Mouse (Mus musculus): ENCODE results near the gene Ndufaf2. TPM values are rescaled to one million over a fixed set of nuclear protein-coding genes. Genes with fewer than 3 reads are reported as not detected.

Ndufaf2 gene
- polyA plus RNA-seq, 1 experiment from 2014 or later, result 44.7 TPM

DNA sequence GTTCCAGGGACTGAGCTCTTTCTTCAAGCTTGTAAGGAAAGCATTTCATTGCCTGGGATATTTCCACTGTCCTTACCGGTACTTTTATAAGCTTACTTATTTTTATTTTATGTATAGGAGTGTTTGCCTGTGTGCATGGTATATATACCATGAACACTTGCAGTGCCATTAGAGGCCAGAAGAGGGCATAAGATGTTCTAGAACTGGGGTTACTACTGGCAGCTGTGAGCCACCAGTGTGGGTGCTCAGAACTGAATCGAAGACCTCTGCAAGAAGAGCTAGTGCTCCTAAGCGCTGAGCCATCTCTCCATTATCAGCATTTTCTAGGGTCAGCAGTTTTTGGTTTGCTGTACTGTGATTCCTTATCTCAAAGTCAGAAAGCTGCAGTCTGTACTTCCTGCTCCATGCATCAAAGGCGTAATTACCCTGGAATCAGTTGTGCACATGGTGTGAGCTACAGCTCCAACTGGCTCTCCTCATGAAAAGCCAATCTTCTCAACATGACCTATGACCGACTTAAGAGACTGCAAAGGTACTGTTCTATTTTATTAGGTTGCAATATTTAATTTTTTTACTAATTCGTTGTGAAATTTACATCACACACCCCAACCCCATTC lies 175.1 kb downstream of the Ndufaf2 start:
- H3K27ac ChIP-seq, result no peak overlapping the region
- H3K9me3 ChIP-seq (replicated peaks), result no peaks in the 10 kb centered on the region; the same call in 1 of the 2 replicates
- no peaks in the 10 kb centered on the region for H3K27me3 ChIP-seq
- DNase-seq, result no peak
- no peak overlapping the region for H3K9ac ChIP-seq
- no peak overlapping the region for H3K4me3 ChIP-seq (replicated peaks)
- H3K4me1 ChIP-seq (replicated peaks), result no peaks in the 10 kb centered on the region
- ATAC-seq (ENCODE audit: low read depth), result no peak
- 73% methylated on average over 6 of the region's 6 CpGs for WGBS (ENCODE audit: insufficient replicate concordance)
- no peak overlapping the region for H3K4me2 ChIP-seq
- H3K36me3 ChIP-seq, result no peaks in the 10 kb centered on the region

DNA sequence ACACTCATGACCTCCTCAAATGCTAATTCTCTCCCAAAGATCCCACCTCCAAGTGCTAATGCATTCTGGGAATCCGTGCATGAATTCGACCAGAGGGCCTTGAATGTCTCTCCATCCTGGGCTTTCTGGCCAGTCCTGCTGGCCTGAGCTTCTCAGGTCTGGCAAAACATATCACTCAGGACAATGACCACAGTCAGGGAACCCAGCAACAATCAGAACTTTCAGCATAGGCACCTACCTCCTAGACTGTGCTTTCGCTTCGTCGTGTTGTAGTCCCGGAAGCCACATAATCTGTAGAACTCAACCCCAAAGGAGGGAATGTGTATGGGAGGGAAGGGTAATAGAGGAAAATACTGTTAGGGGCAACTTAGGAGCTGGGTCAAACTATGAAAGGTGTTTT lies 179.0 kb downstream of the Ndufaf2 start:
- Histone ChIP-seq H3K27ac (no peak overlapping the region), H3K36me3 (no peaks in the 10 kb centered on the region), H3K27me3 (no peaks in the 10 kb centered on the region), H3K4me2 (no peak overlapping the region), H3K4me1 (replicated peaks) (no peaks in the 10 kb centered on the region), H3K4me3 (replicated peaks) (no peak overlapping the region), H3K9me3 (replicated peaks) (no peaks in the 10 kb centered on the region; the same call in 1 of the 2 replicates), H3K9ac (no peak overlapping the region)
- ATAC-seq (ENCODE audit: low read depth) (no peak), DNase-seq (no peak)
- 81% methylated on average over 6 of the region's 6 CpGs for WGBS (ENCODE audit: insufficient replicate concordance)

DNA sequence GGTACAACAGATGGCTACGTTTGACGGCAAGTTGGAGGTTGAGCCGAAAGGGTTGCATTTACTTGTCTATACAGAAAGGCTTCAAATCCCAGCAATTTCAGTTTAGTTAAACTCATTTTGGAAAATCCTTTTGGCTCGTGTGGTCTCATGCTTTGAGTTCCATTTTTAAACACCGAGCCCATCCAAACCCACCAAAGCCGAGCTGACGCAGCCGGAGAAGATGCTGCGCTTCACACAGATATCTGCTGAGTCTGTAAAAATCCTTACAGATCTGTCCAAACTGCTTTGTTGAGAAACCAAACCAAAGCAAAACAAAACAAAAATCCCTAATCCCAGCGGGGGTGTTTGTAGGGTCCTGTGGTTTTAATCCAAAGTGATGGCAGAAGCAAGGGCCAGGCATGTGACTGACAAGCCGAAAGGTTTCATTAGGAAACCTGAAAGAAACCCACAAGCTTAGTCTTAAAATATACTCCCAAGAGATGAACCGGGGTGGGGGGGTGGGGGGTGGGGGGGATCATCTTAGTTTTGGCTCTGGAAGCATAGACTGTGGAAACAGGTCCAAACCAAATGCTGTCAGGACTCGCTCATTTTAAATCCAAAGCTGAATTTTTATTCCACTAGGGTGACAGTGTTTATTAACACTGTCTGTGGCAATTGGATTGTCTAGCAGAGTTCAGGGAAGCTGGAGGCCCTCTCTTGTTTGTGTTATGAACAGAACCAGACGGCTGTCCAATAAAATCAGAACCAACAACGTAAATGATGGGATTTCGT lies 181.4 kb downstream of the Ndufaf2 start:
- Histone ChIP-seq H3K9ac (no peak overlapping the region), H3K27me3 (no peaks in the 10 kb centered on the region), H3K27ac (no peak overlapping the region), H3K4me3 (replicated peaks) (no peak overlapping the region), H3K9me3 (replicated peaks) (no peaks in the 10 kb centered on the region), H3K36me3 (no peaks in the 10 kb centered on the region), H3K4me2 (no peak overlapping the region), H3K4me1 (replicated peaks) (no peaks in the 10 kb centered on the region)
- 78% methylated on average over 16 of the region's 16 CpGs for WGBS (ENCODE audit: insufficient replicate concordance)
- ATAC-seq (ENCODE audit: low read depth) (no peak), DNase-seq (no peak)

DNA sequence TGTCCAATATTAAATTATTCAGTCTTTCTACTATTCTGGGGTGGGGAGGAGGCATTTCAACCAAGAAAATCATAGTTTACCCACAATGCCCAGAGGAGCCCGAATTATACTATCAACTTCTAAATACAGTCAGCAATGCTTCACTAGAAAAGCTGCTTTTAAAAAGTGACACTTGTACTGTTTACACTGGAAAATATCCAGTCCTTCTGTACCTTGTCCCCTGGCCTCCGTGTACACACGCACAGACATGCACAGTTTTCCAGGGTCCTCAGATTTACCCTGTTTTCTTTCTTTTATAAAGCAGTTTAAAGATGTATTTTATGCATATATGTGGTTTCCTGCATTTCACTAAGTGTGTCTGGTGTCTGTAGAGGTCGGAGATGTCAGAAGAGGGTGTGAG lies 186.0 kb downstream of the Ndufaf2 start:
- 58% methylated on average over 4 of the region's 4 CpGs for WGBS (ENCODE audit: insufficient replicate concordance)
- ATAC-seq (ENCODE audit: low read depth) (no peak), DNase-seq (no peak)
- H3K9me3 ChIP-seq (replicated peaks), result no peaks in the 10 kb centered on the region
- H3K27me3 ChIP-seq, result no peaks in the 10 kb centered on the region
- no peaks in the 10 kb centered on the region for H3K36me3 ChIP-seq
- no peak overlapping the region for H3K9ac ChIP-seq
- no peak overlapping the region for H3K4me3 ChIP-seq (replicated peaks)
- H3K4me2 ChIP-seq, result no peak overlapping the region
- H3K4me1 ChIP-seq (replicated peaks), result no peaks in the 10 kb centered on the region
- no peak overlapping the region for H3K27ac ChIP-seq

DNA sequence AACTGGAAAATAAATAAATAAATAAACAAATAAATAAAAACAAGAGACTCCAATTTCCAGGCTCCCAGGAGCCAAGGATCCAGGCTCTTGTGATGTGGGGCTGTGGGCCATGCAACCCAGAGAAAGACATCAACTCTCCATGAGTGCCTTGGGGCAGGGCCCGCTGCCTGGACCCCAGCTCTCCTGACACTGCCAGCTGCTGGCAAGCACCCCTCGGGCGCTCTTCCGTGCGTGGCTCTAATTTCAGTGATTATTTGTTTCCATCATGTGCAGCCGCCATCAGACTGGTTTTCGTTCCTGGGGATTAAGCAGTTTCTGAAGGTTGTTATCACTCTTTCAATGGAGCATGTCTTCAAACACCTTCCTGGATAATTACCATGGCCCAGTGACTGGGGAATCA lies 186.6 kb downstream of the Ndufaf2 start:
- Histone ChIP-seq H3K4me2 (no peak overlapping the region), H3K36me3 (no peaks in the 10 kb centered on the region), H3K4me3 (replicated peaks) (no peak overlapping the region), H3K4me1 (replicated peaks) (no peaks in the 10 kb centered on the region), H3K27ac (no peak overlapping the region), H3K27me3 (no peaks in the 10 kb centered on the region), H3K9ac (no peak overlapping the region), H3K9me3 (replicated peaks) (no peaks in the 10 kb centered on the region)
- 71% methylated on average over 7 of the region's 7 CpGs for WGBS (ENCODE audit: insufficient replicate concordance)
- DNase-seq (no peak), ATAC-seq (ENCODE audit: low read depth) (no peak)

DNA sequence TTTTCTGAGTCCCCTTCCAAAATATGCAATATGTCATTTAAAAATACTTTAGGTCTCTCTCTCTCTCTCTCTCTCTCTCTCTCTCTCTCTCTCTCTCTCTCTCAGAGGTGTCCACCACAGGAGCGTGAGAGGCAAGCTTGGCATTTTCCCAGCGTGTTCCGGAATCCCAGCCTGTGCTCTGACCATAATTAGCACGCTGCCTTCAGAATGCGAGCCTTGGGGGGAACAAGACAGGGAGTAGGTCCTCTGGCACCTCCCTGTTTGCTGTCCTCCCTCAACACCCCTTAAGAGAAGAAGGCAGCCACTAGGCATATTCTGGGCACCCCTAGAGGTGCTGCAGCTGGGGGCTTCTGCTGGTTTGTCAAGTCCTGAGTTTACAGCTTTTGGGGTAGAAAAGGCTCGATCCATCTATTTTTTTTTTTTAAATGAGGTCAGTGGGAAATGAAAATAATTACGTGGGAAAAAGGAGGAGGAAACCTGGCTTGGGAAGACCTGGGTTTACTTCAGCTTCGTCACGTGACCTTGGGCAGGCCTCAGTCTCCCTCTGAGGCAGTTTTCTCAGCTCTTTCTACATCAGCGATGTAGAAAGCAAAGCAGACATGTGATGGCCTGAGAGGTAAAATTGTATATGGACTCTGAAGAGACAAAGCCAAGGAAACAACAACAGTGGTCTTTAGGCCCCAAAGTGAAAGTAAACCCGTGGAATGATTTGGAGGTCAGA lies 187.8 kb downstream of the Ndufaf2 start:
- Histone ChIP-seq H3K9me3 (replicated peaks) (no peaks in the 10 kb centered on the region), H3K27ac (no peak overlapping the region), H3K27me3 (no peaks in the 10 kb centered on the region), H3K36me3 (no peaks in the 10 kb centered on the region), H3K4me3 (replicated peaks) (no peak overlapping the region), H3K4me1 (replicated peaks) (no peaks in the 10 kb centered on the region), H3K9ac (no peak overlapping the region), H3K4me2 (no peak overlapping the region)
- no peak for DNase-seq
- WGBS (ENCODE audit: insufficient replicate concordance), result 64% methylated on average over 11 of the region's 11 CpGs
- no peak for ATAC-seq (ENCODE audit: low read depth)

DNA sequence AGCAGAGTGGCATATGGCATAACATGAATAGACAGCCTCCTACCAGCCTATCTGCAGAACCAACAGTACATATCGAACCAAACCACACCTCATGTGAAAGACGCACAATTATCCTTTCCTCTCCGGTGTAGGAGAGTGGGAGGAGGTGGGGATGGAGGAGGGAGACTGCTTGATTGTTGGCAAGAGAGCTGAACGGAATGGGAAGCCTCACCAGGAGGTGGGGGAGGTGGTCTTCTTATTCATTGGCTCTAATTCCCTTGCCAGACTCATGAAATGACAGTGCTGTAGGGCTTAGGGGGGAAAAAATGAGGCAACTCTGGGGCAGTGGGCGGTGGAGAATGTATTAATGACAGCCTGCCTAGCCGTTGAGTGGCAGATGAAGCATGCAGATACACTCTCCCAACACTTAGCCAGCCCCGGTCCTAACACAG lies 188.4 kb downstream of the Ndufaf2 start:
- 38% methylated on average over 7 of the region's 7 CpGs for WGBS (ENCODE audit: insufficient replicate concordance)

DNA sequence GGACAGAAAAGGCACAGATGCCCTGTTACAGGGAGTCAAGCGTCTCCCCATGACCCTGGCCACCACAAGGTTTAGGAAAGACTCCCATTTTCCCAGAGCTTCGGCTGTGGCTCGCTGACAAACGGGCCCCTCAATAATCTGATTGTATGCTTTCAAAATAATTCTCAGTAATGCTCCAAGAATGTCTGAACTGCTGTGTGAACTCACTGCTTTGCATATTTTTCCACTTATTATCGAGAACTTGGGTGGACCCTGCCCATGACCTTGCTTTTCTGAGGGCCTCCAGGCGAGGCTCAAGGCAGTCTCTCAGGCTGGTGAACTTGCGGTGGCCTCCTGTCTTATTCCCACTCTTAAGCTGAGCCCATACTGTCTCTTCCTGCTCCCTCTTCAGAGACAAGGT lies 193.8 kb downstream of the Ndufaf2 start:
- no peak for ATAC-seq (ENCODE audit: low read depth)
- H3K9ac ChIP-seq, result no peak overlapping the region
- no peaks in the 10 kb centered on the region for H3K36me3 ChIP-seq
- H3K4me3 ChIP-seq (replicated peaks), result no peak overlapping the region
- H3K4me2 ChIP-seq, result no peak overlapping the region
- 66% methylated on average over 7 of the region's 7 CpGs for WGBS (ENCODE audit: insufficient replicate concordance)
- H3K27me3 ChIP-seq, result no peaks in the 10 kb centered on the region
- no peak overlapping the region for H3K27ac ChIP-seq
- 0 out of 2 replicates have a peak, but pooled peaks cover 5% of the 10 kb centered on the region for H3K4me1 ChIP-seq (replicated peaks)
- no peak for DNase-seq
- no peaks in the 10 kb centered on the region for H3K9me3 ChIP-seq (replicated peaks)

More for the DNA sequence above, 188.4 kb downstream of the Ndufaf2 start:
- H3K36me3 ChIP-seq, result no peaks in the 10 kb centered on the region
- H3K9me3 ChIP-seq (replicated peaks), result no peaks in the 10 kb centered on the region
- DNase-seq (no peak), ATAC-seq (ENCODE audit: low read depth) (no peak)
- no peak overlapping the region for H3K4me3 ChIP-seq (replicated peaks)
- H3K9ac ChIP-seq, result no peak overlapping the region
- no peak overlapping the region for H3K27ac ChIP-seq
- H3K4me1 ChIP-seq (replicated peaks), result no peaks in the 10 kb centered on the region
- H3K4me2 ChIP-seq, result no peak overlapping the region
- H3K27me3 ChIP-seq, result no peaks in the 10 kb centered on the region

DNA sequence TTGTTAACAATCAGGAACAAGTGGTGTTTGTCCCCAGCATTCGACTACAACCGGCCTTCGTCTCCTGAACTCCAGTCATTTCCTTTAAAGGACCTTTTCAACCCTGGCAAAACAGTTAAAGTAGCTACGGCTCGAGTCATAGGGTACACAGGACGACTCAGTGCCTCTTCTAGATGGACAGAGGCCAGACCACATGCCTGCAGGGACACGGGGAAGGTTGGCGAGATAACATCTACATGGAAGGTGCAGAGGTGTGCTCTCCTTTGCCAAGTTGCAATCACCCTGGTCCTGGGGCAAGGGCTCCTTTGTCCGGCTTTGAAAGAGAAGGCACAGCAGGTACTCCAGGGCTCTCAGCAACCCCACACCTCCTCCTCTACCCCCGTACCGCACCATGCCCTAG lies 195.0 kb downstream of the Ndufaf2 start:
- ATAC-seq (ENCODE audit: low read depth), result no peak
- Histone ChIP-seq H3K27me3 (no peaks in the 10 kb centered on the region), H3K27ac (no peak overlapping the region), H3K4me3 (replicated peaks) (no peak overlapping the region), H3K4me1 (replicated peaks) (0 out of 2 replicates have a peak, but pooled peaks cover 5% of the 10 kb centered on the region), H3K9ac (no peak overlapping the region), H3K4me2 (no peak overlapping the region), H3K9me3 (replicated peaks) (no peaks in the 10 kb centered on the region), H3K36me3 (no peaks in the 10 kb centered on the region)
- WGBS (ENCODE audit: insufficient replicate concordance), result 58% methylated on average over 11 of the region's 11 CpGs
- DNase-seq, result no peak

DNA sequence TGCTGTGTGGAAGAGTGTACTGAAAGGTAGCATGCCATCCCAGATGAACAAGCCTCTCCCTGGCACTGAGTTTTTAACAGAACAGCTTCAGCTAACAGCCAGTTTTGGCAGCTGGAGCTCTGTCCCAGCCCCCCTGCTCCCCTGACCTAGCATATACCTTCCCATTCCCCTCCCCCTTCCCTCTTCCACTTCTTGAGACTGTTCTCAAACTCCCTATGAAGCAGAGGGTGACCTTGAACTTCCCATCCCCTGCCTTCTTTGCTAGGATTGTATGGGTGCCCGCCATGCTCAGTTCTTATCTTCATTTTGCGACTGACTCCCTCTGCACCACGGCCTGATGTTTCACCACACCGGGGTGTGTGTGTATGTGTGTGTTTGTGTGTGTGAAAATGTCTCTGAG lies 195.7 kb downstream of the Ndufaf2 start:
- Histone ChIP-seq H3K4me3 (replicated peaks) (no peak overlapping the region), H3K9ac (no peak overlapping the region), H3K4me1 (replicated peaks) (0 out of 2 replicates have a peak, but pooled peaks cover 5% of the 10 kb centered on the region), H3K4me2 (no peak overlapping the region), H3K27me3 (no peaks in the 10 kb centered on the region), H3K27ac (no peak overlapping the region), H3K9me3 (replicated peaks) (no peaks in the 10 kb centered on the region), H3K36me3 (no peaks in the 10 kb centered on the region)
- WGBS (ENCODE audit: insufficient replicate concordance), result 54% methylated on average over 4 of the region's 4 CpGs
- no peak for ATAC-seq (ENCODE audit: low read depth)
- no peak for DNase-seq

DNA sequence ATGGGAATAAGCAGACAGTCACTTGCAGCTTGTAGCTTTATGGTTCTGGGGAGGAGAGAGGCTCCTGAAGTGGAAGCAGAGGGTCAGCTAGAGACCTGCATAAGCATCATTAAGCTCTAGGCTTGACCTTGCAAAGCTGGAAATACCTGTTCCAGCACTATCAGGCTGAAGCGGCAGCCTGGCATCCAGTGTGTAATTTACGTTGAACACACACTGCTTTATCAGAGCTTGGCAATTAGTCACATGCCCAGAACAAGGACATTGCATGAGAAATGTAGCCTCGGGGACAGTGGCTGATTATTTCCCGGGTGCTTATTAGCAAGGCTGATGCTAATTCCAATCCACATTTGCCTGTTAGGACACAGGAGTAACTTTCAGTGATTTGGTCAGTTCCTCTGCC lies 196.5 kb downstream of the Ndufaf2 start:
- no peaks in the 10 kb centered on the region for H3K27me3 ChIP-seq
- no peak overlapping the region for H3K4me3 ChIP-seq (replicated peaks)
- H3K4me2 ChIP-seq, result no peak overlapping the region
- ATAC-seq (ENCODE audit: low read depth) (no peak), DNase-seq (no peak)
- H3K9me3 ChIP-seq (replicated peaks), result no peaks in the 10 kb centered on the region
- no peak overlapping the region for H3K9ac ChIP-seq
- 51% methylated on average over 4 of the region's 4 CpGs for WGBS (ENCODE audit: insufficient replicate concordance)
- H3K27ac ChIP-seq, result no peak overlapping the region
- no peaks in the 10 kb centered on the region for H3K36me3 ChIP-seq
- H3K4me1 ChIP-seq (replicated peaks), result 0 out of 2 replicates have a peak, but pooled peaks cover 5% of the 10 kb centered on the region
